Mouse (Mus musculus) right cerebral cortex, postnatal 4 days (tissue): Measurements from ENCODE around the gene Mest.

Source experiments
- DNase-seq: peaks from one replicate; pipeline ENCODE4 v3.0.0-alpha.2; 2022

Gene Mest

DNA sequence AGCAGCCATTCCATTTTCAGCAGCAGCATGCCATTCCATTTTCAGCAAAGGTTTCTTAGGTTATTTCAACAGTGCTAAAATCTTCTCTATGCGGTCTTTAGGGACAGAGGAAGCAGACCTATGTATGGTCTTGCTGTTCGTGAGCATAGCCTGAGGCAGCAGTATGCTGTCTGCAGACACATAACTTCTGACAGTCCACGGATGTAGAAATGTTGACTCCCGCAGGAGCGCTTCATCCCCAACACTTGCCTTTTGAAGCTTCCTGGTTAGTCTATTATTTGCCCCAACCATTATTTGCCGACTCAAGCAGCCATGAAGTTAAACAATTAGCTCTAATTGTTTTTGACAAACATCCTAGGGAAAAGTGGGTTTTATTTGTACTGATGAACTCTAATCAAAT is 14.2 kb upstream of the Mest start:
- DNase-seq: no peak

DNA sequence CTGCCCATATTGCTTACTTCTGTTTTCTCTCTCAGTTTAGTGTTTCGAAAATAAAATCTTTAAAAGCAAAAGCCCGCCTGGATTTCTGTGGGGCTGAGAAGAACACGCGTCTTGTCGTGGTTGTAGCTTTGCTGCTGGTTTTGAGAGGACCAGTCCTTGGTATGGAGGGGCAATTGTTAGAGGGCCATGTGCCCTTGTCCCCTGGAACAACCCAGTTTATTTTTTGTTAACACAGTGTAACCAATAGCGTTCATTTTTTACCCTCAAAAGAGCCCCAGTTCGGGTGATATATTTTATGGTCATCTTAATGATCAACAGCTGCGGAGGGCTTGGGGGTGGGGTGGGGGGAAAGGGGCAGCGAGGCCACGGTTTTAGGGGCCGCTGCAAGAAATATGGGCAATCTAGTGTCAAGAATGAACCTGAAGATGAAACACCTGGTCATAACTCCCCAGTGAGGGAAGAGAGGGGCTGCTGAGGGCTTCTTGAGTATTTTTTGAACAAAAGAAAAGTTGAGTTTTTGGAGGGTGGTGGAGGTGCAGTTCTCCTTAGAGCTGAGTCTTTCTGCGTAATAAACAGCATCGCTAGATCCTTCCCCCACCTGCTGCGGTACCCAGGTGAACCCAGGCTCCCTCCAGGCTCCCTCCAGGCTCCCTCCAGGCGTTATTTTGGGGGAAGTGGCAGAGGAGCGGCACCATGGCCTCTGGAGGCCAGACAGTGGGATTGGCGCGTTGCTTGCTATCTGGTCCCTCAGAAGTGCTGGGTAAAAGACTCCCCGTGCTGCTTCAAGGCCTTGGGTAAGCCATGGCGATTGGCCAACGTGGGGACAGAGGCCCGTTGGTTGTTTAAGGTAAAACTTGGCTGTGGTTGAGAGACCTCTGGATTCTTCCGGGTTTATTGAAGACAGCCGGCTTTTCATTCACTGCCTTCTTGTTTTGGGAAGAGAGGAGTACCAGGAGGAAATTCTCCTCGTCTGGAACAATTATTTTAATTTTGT is 12.7 kb upstream of the Mest start:
- DNase-seq: no peak

DNA sequence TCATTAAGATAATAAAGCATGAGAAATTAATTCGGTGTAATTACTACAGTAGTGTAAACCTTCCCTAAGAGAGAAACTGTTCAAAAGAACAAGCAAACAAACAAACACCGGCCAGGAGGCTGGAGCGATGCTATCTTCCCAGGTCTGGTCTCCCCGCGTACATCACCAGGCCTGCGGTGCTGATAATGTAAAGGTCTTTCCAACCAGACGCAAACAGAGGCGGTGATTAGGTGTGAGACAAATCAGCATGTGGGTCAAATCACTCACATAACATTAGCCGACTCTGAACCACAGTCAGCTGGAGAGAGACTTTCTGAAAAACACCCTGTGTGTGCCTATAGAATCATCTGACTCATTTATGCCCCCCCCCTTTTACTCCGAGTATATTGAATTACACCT is 12.0 kb upstream of the Mest start:
- no peak for DNase-seq

DNA sequence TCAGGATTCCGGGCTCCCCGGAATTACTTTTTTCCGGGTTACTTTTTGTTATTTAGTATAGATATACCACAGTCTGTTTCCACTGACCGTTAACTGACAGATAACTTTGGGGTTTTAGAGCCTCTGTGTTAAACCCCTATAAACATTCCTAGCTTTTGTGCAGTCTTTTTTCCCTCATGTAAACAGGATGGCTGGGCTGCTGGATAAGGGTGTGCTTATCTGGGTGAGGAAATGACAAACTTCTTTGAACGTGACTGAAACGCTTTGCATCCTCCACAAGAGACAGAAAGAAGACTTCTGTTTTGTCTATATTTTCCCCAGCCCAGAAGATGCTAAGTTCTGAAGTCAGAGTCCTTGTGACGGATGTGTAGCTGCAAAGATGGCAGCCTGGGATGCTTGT is 10.9 kb upstream of the Mest start:
- no peak for DNase-seq

DNA sequence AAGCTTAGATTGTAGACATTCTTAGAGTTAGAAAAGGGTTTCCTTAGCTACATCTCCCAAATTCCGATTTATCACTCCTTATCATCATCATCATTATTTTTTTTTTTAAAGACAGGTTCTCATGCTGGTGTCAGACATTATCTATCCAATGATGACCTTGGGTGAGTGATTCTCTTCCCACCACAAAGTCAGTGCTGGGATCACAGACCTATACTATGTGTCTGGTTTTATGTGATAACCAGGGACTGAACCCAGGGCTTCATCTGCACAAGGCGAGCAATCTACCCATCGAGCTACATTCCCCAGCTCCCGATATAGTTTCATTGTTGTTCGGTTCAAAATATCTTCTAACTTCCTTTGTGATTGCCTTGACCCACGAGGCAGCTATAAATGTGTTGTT is 9.9 kb upstream of the Mest start:
- DNase-seq: no peak

DNA sequence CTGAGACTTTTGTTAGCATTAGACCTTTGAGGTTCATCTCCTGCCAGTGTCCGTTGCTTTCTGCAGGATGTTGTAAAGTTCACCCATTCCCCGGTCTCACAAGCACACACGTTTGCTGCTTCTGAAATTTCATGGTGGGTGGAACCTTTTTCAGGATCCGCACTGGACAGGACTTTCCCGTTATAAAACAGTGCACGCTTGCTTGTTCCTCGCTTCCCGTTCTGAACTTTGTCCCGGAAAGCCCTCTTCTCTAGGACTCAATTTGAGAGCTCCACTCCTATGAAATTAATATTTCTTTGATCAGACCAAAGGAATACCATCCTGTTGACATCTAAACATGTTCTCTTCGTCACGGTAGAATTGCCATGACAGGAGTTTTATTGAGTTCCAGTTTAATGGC is 9.5 kb upstream of the Mest start:
- DNase-seq: no peak

DNA sequence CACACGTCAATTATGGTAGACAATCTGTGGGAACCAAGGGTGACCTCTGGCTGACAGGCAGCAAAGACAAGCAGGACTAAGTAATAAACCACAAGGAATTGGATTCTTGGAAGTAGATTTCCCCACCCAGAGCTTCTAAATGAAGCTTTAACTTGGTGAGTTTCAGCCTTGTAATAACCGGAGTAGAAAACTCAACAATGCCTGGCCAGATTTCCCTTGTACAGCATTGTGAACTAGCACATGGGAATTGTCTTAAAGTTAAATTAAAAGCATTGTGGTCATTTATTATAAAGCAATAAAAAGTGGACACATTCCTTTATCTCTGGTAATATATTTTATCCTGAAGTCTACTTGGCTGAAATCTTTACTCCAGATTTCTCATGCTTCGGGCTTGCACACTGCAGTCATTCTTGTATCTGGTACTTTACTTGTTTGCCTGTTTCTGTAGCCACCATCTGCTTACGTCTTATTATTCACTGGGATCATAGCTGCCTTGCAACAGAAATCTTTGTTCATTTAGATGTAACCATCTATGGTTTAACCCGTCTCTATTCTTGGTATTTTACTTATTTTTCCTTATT is 8.4 kb upstream of the Mest start:
- DNase-seq: no peak

DNA sequence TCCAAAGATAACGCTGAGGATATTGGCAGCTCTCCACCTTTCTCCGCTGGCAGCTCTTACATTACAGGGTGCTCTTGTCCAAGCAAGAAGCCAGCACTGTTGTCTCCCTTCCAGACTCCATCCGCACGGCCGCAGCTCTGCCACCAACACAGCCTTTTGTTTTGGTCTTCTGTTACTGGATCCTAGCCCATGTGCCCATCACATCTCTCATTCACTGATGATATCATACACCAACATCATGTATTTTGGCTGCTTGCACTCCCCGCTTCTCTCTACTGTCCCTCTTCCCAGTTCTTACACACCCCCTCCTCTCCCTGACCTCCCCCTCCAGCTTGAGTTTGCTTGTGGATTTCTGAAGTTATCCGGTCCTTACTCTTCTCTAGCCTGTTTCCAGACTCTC is 6.6 kb upstream of the Mest start:
- DNase-seq: no peak

DNA sequence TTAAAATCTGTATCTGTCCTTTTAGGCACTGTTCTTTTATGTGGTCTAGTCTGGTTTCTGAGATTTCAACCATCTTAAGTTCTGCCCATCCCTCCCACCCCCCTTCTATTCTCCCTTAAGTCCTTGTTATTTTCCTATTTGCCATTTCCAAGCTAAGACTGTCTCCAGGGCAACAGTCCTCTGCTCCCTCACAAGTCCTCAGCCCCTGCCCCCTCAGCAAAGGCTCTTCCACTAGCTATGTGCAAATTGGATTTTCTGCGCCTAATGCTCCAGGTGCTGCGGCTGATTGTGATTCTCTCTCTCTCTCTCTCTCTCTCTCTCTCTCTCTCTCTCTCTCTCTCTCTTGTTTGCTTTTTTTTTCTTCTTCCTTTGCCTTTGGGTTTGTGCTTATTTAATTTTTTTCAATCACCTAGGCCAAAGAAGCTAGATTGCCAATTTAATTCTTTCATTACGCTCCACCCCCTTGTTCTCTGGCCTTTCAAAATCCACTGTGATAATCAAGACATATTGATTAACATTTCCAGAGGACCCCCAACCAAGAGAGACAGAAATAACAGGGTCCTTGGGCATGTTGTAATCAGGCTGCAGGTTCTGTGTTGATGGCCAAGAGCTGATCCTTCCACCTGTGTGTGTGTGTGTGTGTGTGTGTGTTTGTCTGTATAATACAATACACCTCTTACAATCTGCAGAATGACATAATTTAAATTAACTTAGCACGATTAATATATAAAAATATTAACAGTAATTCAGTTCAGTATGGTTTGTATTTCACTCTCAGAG is 772 bp upstream of the Mest start:
- no peak for DNase-seq

DNA sequence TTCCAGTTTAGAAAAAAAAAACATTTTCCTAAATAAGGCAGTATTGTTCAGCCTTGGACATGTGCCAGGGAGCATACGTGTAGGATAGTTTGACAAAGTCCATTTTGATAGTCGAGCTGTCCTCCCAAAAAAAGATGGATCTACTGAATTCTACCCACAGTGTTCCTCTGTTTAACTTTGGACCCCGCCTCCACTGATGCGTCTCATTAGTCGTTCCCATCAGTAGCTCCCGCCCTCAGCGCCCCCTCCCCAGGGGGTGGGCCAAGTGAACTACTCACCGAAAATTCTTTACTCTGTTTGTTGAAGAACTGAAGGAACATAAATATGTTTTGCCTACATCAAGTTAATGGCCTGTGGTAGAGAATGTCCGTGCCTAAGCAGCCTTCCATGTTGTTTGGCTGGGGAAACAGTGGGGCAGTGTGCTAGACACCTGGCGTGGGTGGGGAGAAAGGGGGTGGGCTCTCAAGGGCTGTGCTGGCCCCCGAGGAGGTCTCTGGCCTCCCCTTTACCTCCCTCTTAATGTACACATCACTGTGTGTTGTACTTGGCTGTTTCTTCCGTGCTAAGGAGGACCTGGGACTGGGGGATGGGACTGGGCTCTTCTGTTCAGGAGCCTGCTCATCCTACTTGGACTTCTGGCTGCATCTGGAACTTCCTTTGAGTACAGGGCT is 7.1 kb downstream of the Mest start:
- no peak for DNase-seq

DNA sequence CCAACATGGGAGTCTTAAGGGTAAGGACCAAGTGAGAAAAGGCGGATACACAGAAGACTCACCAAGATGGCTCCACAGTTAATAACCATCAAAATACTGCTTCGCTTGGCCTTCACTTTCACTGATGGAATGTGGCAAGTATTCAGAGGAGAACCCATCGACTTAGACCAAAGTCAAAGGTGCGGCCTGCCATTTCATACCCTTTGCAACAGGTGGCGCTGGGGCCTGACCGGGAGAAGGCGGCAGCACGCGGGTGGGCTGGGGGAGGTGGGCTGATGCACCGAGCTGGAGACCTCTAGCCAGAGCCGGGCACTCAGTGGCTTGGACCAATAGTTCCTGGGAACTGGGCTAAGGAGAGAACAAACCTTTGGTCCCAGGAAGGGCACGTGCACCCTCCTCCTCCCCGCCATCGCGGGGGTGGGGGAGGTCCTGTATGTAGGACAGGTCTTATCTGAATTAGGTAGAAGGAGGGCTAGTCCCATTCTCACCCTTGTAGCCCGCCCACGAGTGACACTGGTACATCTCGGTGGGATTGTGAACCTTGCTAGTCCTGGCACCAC is 9.3 kb downstream of the Mest start:
- DNase-seq: no peak

DNA sequence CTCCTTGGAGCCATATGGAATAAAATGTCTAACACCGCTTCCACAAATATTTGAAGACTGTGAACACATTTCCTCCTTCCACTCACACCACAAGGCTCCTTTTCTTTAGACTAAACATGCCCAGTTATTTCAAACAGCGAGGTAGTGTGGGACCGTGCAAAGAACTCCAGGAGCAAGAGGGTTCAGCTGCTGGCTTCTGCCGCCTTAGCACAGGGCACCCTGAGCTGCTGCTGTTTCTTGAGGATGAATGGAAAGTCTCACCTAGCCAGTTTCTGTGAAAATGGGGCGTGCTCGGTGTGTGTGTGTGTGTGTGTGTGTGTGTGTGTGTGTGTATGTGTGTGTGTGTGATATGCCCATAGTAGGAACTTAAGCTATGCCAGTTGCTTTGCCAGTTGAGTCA is 11.1 kb downstream of the Mest start:
- no peak for DNase-seq

DNA sequence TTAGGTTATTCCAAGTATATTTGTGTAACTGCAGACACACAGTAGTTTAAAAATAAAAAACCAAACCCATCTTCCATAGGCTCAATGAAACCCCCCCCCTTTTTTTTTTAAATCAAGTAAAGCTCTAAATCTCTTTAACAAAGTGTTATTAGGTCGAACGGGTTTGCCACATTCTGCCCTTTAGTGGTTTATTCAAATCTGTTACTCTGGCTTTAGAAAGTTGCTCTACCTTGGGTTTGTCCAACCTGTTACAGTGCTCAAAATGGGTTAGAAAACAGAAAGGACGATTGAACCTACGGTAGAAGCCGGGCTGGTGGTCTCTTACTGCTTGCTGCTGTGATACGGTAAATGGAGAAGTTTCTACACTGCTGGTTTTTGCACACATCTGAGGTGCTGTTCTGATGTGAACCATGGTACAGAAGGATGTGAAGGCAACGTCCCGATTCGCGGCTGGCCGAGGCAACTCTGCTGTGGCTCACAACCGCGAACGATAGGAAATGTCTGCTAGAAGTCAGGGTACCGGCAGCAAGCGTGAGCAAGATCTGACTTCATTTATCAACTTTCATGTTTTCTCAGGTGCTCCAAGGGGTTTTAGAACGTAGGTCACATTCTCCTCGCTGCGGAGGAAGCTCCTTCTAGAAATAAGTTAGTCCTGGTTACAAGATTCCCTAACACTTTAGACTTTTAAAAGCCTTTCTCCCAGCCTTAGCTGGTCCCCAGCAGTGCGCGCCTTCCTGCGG is 11.8 kb downstream of the Mest start:
- DNase-seq: no peak

DNA sequence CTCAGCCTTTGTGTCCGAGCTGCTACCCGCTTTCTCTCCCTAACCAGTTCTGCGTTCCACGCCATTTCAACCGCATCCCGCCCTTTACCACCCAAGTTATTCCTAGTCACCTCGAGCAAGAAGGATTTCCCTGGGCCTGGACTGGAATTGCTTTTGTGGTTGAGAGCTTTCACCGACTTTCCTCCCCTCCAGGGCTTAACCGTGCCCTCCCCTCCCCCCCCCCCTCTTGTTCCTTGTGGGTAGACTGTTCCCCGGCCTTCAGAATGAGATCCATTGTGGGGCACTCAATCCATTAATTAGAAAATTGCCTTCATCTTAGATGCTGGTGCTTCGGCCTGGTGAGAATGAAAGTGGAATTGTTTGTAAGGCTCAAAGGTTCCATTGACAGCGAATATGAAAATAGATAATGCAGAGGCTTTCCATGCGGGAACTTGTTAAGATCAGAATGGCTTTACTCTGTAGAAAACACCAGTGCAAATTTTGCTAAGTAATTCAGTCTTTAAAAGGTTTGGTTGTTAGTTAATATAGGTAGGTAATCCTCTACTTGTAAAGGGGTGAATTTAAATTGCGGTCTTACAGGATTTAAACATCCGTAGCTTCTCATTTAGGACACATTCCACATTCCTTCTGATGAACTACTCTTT is 12.5 kb downstream of the Mest start:
- no peak for DNase-seq

DNA sequence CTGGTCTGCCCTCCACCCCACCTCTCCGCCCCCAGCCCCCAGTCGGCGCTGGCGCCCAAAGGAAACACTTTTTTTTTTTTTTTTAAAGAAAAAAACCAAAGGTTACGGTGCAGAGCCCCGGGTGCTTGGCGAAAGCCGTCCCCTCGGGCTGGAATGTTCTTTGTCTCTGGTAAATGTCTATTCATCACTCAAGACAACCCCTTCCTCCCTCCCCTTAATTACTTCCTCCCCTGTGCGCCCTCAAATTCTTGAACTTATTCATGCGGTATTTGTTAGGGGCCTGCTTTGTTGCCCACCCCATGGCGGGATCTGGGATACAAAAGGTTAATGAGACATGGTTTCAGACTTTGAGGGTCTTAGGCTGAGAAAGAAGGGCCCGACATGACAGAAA is 13.0 kb downstream of the Mest start:
- no peak for DNase-seq

DNA sequence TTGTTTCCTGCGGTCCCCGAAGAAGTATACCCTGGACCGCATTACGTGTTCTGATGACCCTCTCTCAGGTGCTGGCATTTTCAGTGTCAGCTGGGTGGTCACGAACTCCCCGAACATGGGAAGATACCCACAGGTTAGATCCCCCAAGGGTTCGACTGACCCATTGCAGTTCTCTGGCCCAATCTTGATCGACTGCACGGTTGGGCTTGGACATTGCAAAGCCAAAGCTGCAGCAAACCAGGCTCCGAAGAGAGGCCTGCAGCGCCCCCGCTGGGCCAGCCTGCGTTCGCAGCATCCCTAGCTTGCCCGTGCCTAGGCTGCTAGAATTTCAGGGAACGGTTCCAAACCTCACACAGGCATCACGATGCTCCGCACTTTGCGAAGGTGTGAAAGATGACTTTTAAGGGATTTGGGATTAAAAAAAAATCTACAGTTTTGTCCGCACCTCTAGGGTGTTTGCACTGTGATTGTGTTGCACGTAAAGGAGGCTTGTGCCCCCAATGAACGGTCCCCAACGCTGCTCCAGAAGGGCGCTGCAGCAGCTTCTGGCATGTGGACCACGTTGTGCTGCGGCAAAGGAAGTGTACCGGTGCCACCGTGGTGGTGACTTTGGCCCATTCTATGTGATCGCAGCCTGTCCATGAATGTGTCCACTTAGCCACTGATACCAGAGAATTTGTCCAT is 13.7 kb downstream of the Mest start:
- peak; percentile 75 for DNase-seq

DNA sequence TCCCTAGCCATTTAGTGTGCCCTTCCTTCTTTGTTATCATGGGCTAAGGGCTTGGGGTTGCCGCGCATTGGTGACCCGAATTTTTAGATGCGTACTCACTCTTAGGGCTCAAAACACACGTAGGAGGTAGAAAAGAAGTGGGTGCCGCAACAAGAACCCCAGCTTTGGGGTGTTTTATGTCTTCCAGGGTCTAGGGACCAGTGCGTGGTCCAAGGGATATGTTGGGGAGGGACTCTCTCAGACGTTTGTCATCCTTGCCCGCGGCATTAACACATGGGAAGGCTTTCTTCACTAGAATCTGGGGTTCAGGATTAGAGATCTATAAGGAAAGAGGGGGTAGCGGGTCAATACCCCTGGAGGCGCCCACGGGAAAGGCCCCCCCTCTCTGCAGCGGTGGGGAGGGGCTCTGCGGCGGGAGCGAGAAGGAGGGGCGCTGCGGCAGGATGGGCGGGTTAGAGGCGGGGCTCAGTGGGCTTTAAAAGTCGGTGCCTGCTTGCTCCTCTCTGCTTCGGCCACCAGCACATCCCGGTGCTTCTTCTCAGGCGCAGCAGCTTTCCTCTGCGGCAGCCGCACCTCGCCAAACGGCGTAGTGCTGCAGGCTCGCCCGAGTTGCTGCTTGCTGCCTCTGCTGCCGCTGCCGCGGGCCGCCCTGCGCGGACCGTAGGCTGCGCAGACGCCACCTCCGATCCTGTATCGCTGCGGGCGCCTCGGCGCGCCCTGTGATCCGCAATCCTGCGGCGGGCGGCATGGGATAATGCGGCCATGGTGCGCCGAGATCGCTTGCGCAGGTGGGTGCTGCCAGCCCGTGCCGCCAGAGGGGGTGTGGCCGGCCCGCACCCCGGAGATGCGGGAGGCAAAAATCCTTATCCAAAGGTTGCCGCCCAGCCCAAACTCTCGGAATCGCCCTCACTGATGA is 14.5 kb downstream of the Mest start:
- DNase-seq: peak; percentile 77

DNA sequence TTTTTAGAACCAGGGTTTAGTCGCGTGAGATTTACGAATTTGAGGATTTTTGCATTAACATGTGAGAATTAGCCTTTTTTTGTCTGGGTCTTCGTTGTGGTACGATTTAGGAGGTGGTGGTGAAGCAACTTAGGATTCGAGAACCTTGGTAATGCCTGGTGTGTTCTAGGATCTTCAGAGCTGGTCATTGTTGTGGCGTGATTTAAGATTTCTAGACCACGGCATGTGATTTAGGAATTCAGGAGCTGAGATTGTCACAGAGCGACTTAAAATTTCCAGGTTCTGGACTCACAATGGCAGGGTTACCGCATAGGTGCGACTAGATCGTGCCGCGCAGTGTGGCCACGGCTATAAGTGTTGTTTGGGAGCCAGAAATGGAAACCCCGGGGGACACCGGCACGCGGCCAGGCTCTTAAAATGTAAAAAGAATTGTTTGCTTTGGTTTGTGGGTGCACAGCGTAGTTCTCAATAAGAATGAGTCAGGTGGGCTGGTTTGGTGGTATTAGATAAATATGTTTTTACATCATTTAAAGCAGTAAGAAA is 15.2 kb downstream of the Mest start:
- no peak for DNase-seq

DNA sequence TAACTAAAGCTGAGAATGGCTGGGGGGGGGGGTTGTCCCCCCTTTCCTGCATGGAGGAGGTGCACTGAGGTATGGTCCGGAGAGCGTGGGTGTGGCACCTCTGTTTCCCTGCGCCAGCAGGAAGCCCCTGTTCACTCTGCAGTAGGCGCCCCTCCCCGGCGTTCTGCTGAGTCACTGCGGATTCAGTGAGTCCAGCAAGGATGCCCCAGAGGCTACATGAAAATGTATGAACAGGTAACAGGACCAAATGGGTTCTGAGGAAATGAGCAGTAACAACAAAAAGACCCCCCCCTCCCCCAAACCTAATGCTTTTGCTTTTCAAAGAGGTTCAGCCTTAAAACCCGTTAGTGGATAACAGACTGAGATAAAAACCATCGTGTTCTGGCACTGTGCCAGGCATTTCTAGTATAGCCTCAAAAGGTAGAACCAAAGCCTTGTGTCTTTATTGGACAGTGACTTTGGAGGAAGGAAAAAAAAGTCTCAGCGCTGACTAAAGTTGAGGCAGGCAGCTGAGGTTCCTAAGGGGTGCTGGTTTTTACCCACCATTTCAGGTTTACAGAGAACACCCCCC is 15.9 kb downstream of the Mest start:
- DNase-seq: no peak
